Mouse (Mus musculus) lung, embryonic 15.5 days (tissue): Measurements from ENCODE around the gene Gm5105. TPM values are rescaled to one million over a fixed set of nuclear protein-coding genes. Genes with fewer than 3 reads are reported as not detected.

Experiments used
- ATAC-seq: fragments of 200-750 bp; cut with Nextera tagmentation; 2 replicates; pipeline ENCODE4 v1.8.0; 2017; ENCODE audit warnings: moderate number of reproducible peaks, borderline replicate concordance; ENCODE audit not compliant: low FRiP score, low TSS enrichment; ENCODE audit errors: extremely low read depth
- H3K27ac ChIP-seq: fragments of 300-500 bp; sonication (generic); 2 replicates; pipeline ENCODE4 v1.5.1; 2015; ENCODE audit warnings: moderate library complexity, mild to moderate bottlenecking, inconsistent platforms
- H3K27me3 ChIP-seq: fragments of 300-500 bp; sonication (generic); 2 replicates; pipeline ENCODE4 v1.6.1; 2015; ENCODE audit warnings: inconsistent platforms
- H3K36me3 ChIP-seq: fragments of 300-500 bp; sonication (generic); 2 replicates; pipeline ENCODE4 v1.6.1; 2015; ENCODE audit warnings: inconsistent platforms
- H3K4me1 ChIP-seq: fragments of 300-500 bp; sonication (generic); 2 replicates; pipeline ENCODE4 v1.6.1; 2015; ENCODE audit warnings: inconsistent platforms
- H3K4me2 ChIP-seq: fragments of 300-500 bp; sonication (generic); 2 replicates; pipeline ENCODE4 v1.6.1; 2015; ENCODE audit warnings: inconsistent platforms, mild to moderate bottlenecking, moderate library complexity
- H3K4me3 ChIP-seq: fragments of 300-500 bp; sonication (generic); 2 replicates; pipeline ENCODE4 v1.5.1; 2015; ENCODE audit warnings: mild to moderate bottlenecking, inconsistent platforms
- H3K9ac ChIP-seq: fragments of 300-500 bp; sonication (generic); 2 replicates; pipeline ENCODE4 v1.6.1; 2015; ENCODE audit warnings: inconsistent platforms
- H3K9me3 ChIP-seq: fragments of 300-500 bp; sonication (generic); 2 replicates; pipeline ENCODE4 v1.6.1; 2016; ENCODE audit warnings: inconsistent platforms
- WGBS: fragments of 180-500 bp; shearing (Covaris S2); methylation state at CpG from one replicate; pipeline ENCODE4 v1.1.7; 2015; 5-methylcytosine and 5-hydroxymethylcytosine counted together
- polyA plus RNA-seq: library from polyadenylated mRNA; unstranded; fragments of >200 nt; fragmentation: Nextera tagmentation; extraction: Ambion mirVana; gene quantifications from 2 replicates; pipeline ENCODE4 v1.2.1, GENCODE M21; 2015

Gm5105 gene
- polyA plus RNA-seq = 0.13 and 0.15 TPM in 2 replicates

- ATAC-seq = no peak
- no peak within 1 kb of the TSS for H3K27ac ChIP-seq
- no peak within 1 kb of the TSS for H3K4me3 ChIP-seq
Measured at GRCm38 (mm10) chr3:138067288-138067687, at the start of gene Gm5105. Gm5105 (minus strand) TSS chr3:138067388.

GRCm38 (mm10) chr3:138116871-138117270 lies 49.7 kb upstream of the Gm5105 start:
- no peaks in the 10 kb centered on the region for H3K9me3 ChIP-seq
- H3K27me3 ChIP-seq = no peaks in the 10 kb centered on the region
- H3K4me2 ChIP-seq = no peak overlapping the region
- no peak for ATAC-seq
- H3K4me3 ChIP-seq = no peak overlapping the region
- no peaks in the 10 kb centered on the region for H3K36me3 ChIP-seq
- no peak overlapping the region for H3K27ac ChIP-seq
- no peaks in the 10 kb centered on the region for H3K4me1 ChIP-seq
- H3K9ac ChIP-seq = no peak overlapping the region
- 79% methylated on average over 4 of the region's 4 CpGs for WGBS

More at GRCm38 (mm10) chr3:138067288-138067687, at the start of gene Gm5105:
- Histone ChIP-seq H3K9me3 (no peaks in the 10 kb centered on the region), H3K36me3 (no peaks in the 10 kb centered on the region), H3K4me1 (peaks cover 17% of the 10 kb centered on the region), H3K9ac (no peak within 1 kb of the TSS), H3K4me2 (no peak within 1 kb of the TSS), H3K27me3 (no peaks in the 10 kb centered on the region)
- WGBS = 90% methylated on average over 12 of the region's 12 CpGs

GRCm38 (mm10) chr3:138114106-138114505 lies 46.9 kb upstream of the Gm5105 start:
- H3K36me3 ChIP-seq = no peaks in the 10 kb centered on the region
- H3K9ac ChIP-seq = no peak overlapping the region
- H3K27me3 ChIP-seq = no peaks in the 10 kb centered on the region
- H3K9me3 ChIP-seq = no peaks in the 10 kb centered on the region
- H3K4me3 ChIP-seq = no peak overlapping the region
- no peak overlapping the region for H3K27ac ChIP-seq
- no peaks in the 10 kb centered on the region for H3K4me1 ChIP-seq
- no peak overlapping the region for H3K4me2 ChIP-seq
- ATAC-seq = no peak
- WGBS = 79% methylated on average over 17 of the region's 17 CpGs

- WGBS = 87% methylated on average over 19 of the region's 19 CpGs
- H3K4me3 ChIP-seq = no peak overlapping the region
- H3K36me3 ChIP-seq = no peaks in the 10 kb centered on the region
- ATAC-seq = peak; percentile 64; the same call in 1 of the 2 replicates
- H3K9me3 ChIP-seq = no peaks in the 10 kb centered on the region
- H3K9ac ChIP-seq = no peak overlapping the region
- H3K4me2 ChIP-seq = no peak overlapping the region
- no peak overlapping the region for H3K27ac ChIP-seq
- H3K27me3 ChIP-seq = no peaks in the 10 kb centered on the region
- H3K4me1 ChIP-seq = no peaks in the 10 kb centered on the region
Measured at GRCm38 (mm10) chr3:138110910-138111782, 44.0 kb upstream of the Gm5105 start.

- Histone ChIP-seq H3K9ac (no peak overlapping the region), H3K36me3 (no peaks in the 10 kb centered on the region), H3K9me3 (no peaks in the 10 kb centered on the region), H3K27ac (no peak overlapping the region), H3K4me2 (no peak overlapping the region), H3K27me3 (no peaks in the 10 kb centered on the region), H3K4me1 (no peaks in the 10 kb centered on the region), H3K4me3 (no peak overlapping the region)
- WGBS = 89% methylated on average over 10 of the region's 10 CpGs
- no peak for ATAC-seq
Measured at GRCm38 (mm10) chr3:138106887-138107286, 39.7 kb upstream of the Gm5105 start.

GRCm38 (mm10) chr3:138105056-138105455 lies 37.9 kb upstream of the Gm5105 start:
- H3K27me3 ChIP-seq = no peaks in the 10 kb centered on the region
- no peak overlapping the region for H3K9ac ChIP-seq
- no peak for ATAC-seq
- WGBS = 63% methylated on average over 5 of the region's 5 CpGs
- H3K9me3 ChIP-seq = no peaks in the 10 kb centered on the region
- H3K4me3 ChIP-seq = no peak overlapping the region
- no peaks in the 10 kb centered on the region for H3K4me1 ChIP-seq
- no peak overlapping the region for H3K4me2 ChIP-seq
- no peaks in the 10 kb centered on the region for H3K36me3 ChIP-seq
- no peak overlapping the region for H3K27ac ChIP-seq

GRCm38 (mm10) chr3:138103690-138104089 lies 36.5 kb upstream of the Gm5105 start:
- Histone ChIP-seq H3K4me3 (no peak overlapping the region), H3K4me1 (no peaks in the 10 kb centered on the region), H3K27me3 (no peaks in the 10 kb centered on the region), H3K36me3 (no peaks in the 10 kb centered on the region), H3K4me2 (no peak overlapping the region), H3K9me3 (no peaks in the 10 kb centered on the region), H3K27ac (no peak overlapping the region), H3K9ac (no peak overlapping the region)
- 87% methylated on average over 4 of the region's 4 CpGs for WGBS
- ATAC-seq = no peak

- H3K27me3 ChIP-seq = no peaks in the 10 kb centered on the region
- H3K36me3 ChIP-seq = no peaks in the 10 kb centered on the region
- H3K9ac ChIP-seq = no peak overlapping the region
- no peak overlapping the region for H3K4me2 ChIP-seq
- no peaks in the 10 kb centered on the region for H3K9me3 ChIP-seq
- no peak overlapping the region for H3K27ac ChIP-seq
- H3K4me1 ChIP-seq = peaks cover 13% of the 10 kb centered on the region; the same call in 1 of the 2 replicates
- no peak overlapping the region for H3K4me3 ChIP-seq
- WGBS = 61% methylated on average over 4 of the region's 4 CpGs
- no peak for ATAC-seq
Measured at GRCm38 (mm10) chr3:138101936-138102335, 34.7 kb upstream of the Gm5105 start.

- Histone ChIP-seq H3K4me2 (no peak overlapping the region), H3K27me3 (no peaks in the 10 kb centered on the region), H3K9me3 (no peaks in the 10 kb centered on the region), H3K36me3 (no peaks in the 10 kb centered on the region), H3K4me3 (no peak overlapping the region), H3K9ac (no peak overlapping the region), H3K4me1 (peaks cover 20% of the 10 kb centered on the region; the same call in 1 of the 2 replicates), H3K27ac (0 out of 2 replicates have a peak overlapping the region, but pooled peaks have one; percentile 33)
- peak; percentile 47; the same call in 1 of the 2 replicates for ATAC-seq
- 37% methylated on average over 1 of the region's 1 CpGs for WGBS
Measured at GRCm38 (mm10) chr3:138097718-138098117, 30.5 kb upstream of the Gm5105 start.

GRCm38 (mm10) chr3:138096263-138097028 lies 29.3 kb upstream of the Gm5105 start:
- no peaks in the 10 kb centered on the region for H3K36me3 ChIP-seq
- no peak for ATAC-seq
- H3K27ac ChIP-seq = peak overlapping the region; percentile 51; the same call in 1 of the 2 replicates
- no peak overlapping the region for H3K4me3 ChIP-seq
- H3K9me3 ChIP-seq = no peaks in the 10 kb centered on the region
- no peaks in the 10 kb centered on the region for H3K27me3 ChIP-seq
- H3K9ac ChIP-seq = no peak overlapping the region
- 76% methylated on average over 19 of the region's 19 CpGs for WGBS
- H3K4me1 ChIP-seq = peaks cover 20% of the 10 kb centered on the region; the same call in 1 of the 2 replicates
- H3K4me2 ChIP-seq = no peak overlapping the region

GRCm38 (mm10) chr3:138095718-138096117 lies 28.5 kb upstream of the Gm5105 start:
- ATAC-seq = peak; percentile 73; the same call in 1 of the 2 replicates

More at GRCm38 (mm10) chr3:138095718-138096117, 28.5 kb upstream of the Gm5105 start:
- H3K36me3 ChIP-seq = no peaks in the 10 kb centered on the region
- H3K27me3 ChIP-seq = no peaks in the 10 kb centered on the region
- no peak overlapping the region for H3K9ac ChIP-seq
- H3K27ac ChIP-seq = peak overlapping the region; percentile 51
- H3K4me2 ChIP-seq = no peak overlapping the region
- no peak overlapping the region for H3K4me3 ChIP-seq
- H3K9me3 ChIP-seq = no peaks in the 10 kb centered on the region
- WGBS = 36% methylated on average over 10 of the region's 10 CpGs
- peaks cover 20% of the 10 kb centered on the region; the same call in 1 of the 2 replicates for H3K4me1 ChIP-seq
